Mouse (Mus musculus): ENCODE measurements around the gene Selenon. TPM values are rescaled to one million over a fixed set of nuclear protein-coding genes. Genes with fewer than 3 reads are reported as not detected.
"Not testable (repeated sequence)": the region's sequence is repeated elsewhere in the genome, so short reads cannot be mapped to it uniquely, and the experiment has no call there.

Gene Selenon
- polyA plus RNA-seq, 1 experiment from 2014 or later = 45.3 TPM

DNA sequence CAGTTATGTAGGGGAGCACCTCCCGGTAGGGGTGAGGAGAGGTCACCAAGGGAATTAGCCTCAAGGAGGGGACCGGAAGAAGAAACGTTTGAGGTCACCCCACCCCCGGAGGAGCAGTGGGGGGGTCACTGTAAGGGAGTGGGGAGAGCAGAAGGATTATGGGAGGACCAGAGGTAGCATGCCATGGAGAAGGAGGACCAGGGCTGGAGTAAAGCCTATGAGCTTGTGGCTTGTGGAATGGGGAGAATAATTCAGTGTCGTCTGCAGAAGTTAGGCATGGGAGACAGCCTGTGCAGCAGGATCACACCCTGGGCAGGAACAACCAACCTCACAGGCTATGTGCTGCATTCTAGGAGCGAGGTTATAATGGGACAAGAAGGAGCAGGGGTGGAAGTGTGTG, 54.7 kb downstream of the Selenon start:
- ChIA-PET POLR2A (interaction anchor here (0.6 kb wide), 1 partner anchor 28 kb away, joined by 3 read pairs; no protein-coding TSS in a partner anchor), CTCF (no interaction called here)
- TF ChIP-seq CTCF (IDR thresholded peaks at IDR 0.05) = no peak
- ATAC-seq (no peak), DNase-seq (ENCODE audit: low read depth, low spot score) (no peak)
- in situ Hi-C loops (cut with MboI; ENCODE audit: low pct_unique_long_range_greater_than_20kb) = no loop called here
- H3K27me3 ChIP-seq = no peaks in the 10 kb centered on the region

DNA sequence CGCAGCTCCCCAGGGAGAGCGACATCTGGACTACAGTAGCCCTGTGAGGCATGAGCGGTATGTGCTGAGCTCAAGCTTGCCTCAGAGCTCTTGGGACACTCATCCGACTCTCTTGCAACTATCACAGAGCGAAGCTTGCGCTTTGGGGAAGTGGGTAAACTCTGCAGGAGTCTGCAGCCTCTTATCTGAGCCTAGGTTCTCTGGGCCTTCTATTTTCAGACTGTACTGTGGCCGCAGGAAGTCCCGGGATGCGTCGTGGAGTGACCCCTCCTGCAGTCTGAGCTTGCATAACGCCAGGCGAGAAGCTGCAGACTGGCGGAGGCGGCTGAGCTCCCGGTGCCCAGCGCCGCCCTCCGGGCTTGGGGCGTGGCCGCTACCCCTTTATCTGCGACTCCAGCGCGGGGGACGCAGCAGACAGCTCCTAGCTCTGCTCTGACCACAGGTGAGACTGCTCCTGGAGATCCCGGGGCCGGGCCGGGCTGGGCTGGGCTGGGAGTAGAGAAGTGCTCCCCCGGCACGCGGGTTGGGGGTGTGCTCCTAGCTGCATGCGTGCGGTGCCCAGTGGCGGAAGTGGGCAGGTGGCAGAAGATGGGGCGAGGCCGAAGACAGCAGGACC, 55.3 kb downstream of the Selenon start, which contains the start of gene Paqr7:
TSS of gene Paqr7 (plus strand) at position 103 of the 616 bp plus-strand sequence.
- DNase-seq (ENCODE audit: low read depth, low spot score) = no peak
- TF ChIP-seq CTCF (IDR thresholded peaks at IDR 0.05) = no peak
- no peaks in the 10 kb centered on the region for H3K27me3 ChIP-seq
- CTCF ChIA-PET = no interaction called here
- in situ Hi-C loops (cut with MboI; ENCODE audit: low pct_unique_long_range_greater_than_20kb) = no loop called here
- POLR2A ChIA-PET = interaction anchor here (0.5 to 0.6 kb wide), 2 partner anchors 27 to 824 kb away, joined by 3 to 5 read pairs; no protein-coding TSS in a partner anchor
- peak; percentile 35 for ATAC-seq

DNA sequence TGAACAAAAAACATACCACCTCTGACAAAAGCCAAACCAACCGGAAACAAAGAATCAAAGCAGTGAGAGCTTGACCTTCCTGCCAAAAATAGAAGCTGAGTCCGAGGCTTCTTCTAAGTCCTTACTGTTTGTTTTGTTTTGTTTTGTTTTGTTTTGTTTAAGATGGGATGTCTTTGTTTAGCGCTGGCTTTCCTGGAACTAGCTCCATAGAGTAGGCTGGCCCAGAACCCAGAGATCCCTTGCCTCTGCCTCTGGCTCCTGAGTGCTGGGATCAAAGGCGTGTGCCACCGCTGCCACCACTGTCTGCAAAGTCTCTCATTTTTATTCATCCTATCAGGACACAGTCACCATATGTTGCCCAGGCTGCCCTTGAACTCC, 56.4 kb downstream of the Selenon start:
- CTCF ChIA-PET = no interaction called here

DNA sequence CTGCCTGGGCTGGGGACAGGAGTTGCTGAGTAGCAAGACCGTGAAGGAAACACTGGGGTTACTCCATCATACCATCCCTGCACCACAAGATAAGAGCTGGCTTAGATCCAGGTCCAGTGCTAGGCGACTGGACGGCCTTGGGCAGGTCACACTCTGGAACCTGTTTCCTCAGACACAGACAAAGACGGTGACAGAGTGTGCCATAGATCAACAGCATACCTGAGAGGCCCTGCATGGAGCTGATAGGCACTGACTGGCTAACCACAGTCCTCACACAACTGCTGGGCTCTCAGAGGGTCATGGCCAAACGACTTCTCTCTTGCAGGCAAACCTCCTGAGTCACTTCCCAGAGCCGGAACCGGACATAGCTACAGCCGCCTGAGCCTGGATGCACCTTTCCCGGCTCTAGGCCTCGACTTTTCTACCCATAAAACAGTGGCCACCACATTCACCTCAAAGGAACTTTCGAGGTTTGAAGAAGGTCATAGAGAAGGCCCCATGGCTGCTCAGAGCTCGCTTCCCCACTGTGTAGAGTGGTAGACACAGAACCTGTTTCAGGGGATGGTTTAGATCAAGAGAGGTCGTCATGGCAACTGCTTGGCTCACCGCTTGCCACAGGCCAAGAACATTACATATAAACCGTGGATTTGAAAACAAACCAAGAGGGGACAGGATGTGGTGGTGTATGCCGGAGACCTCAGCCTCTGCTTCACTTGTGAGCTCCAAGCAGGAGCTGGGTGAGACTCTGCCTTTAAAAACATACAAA, 57.0 kb downstream of the Selenon start:
- POLR2A ChIA-PET = interaction anchor here (1.3 kb wide), 1 partner anchor 12 kb away, joined by 4 read pairs; no protein-coding TSS in a partner anchor
- TF ChIP-seq CTCF (IDR thresholded peaks at IDR 0.05) = no peak
- no peaks in the 10 kb centered on the region for H3K27me3 ChIP-seq
- in situ Hi-C loops (cut with MboI; ENCODE audit: low pct_unique_long_range_greater_than_20kb) = no loop called here
- CTCF ChIA-PET = interaction anchor here (0.7 kb wide), 1 partner anchor 9 kb away, joined by 3 read pairs; no protein-coding TSS in a partner anchor
- no peak for DNase-seq (ENCODE audit: low read depth, low spot score)
- no peak for ATAC-seq

More for the DNA sequence above, 56.4 kb downstream of the Selenon start:
- no peak for ATAC-seq
- in situ Hi-C loops (cut with MboI; ENCODE audit: low pct_unique_long_range_greater_than_20kb) = no loop called here
- no peak for DNase-seq (ENCODE audit: low read depth, low spot score)
- POLR2A ChIA-PET = interaction anchor here (1.3 kb wide), 1 partner anchor 12 kb away, joined by 4 read pairs; no protein-coding TSS in a partner anchor
- no peaks in the 10 kb centered on the region for H3K27me3 ChIP-seq
- TF ChIP-seq CTCF (IDR thresholded peaks at IDR 0.05) = no peak

DNA sequence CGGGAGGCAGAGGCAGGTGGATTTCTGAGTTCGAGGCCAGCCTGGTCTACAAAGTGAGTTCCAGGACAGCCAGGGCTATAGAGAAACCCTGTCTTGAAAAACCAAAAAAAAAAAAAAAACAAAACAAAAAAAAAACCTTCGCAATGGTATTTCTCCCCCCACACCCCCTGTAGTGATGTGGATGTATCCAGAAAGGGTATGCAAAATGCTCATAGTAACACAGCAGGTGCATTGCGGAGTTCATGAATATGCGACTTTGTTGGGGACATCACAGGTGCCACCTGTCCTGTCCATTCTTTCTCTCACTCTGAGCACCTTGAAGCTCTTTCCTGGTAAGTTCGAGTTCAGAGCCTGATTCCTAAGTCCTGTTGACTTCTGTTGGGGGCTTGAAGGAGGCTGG, 57.8 kb downstream of the Selenon start:
- in situ Hi-C loops (cut with MboI; ENCODE audit: low pct_unique_long_range_greater_than_20kb); POLR2A ChIA-PET; ATAC-seq; CTCF ChIA-PET; DNase-seq (ENCODE audit: low read depth, low spot score); H3K27me3 ChIP-seq: not testable (repeated sequence)

DNA sequence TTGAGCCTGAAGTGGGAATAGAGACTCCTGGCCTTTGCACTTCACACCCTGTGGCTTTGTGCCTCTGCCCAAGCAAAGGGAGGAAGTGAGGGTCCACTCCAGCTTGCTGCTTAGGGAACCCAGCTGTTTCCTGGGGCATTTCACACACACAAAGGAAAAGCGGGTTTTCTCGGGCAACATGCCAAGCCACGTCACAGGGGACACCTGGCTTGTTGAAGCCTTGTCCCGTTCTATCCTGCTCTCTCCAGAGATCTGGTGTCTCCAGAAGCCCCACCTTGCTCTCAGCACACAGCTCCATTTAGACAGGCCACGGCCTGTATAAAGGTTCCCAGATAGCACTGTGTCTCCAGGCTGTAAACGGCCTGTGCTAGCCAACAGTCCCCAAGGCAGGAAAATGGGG, 60.2 kb downstream of the Selenon start:
- TF ChIP-seq CTCF (IDR thresholded peaks at IDR 0.05) = no peak
- in situ Hi-C loops (cut with MboI; ENCODE audit: low pct_unique_long_range_greater_than_20kb) = no loop called here
- POLR2A ChIA-PET = no interaction called here
- ATAC-seq (no peak), DNase-seq (ENCODE audit: low read depth, low spot score) (no peak)
- no peaks in the 10 kb centered on the region for H3K27me3 ChIP-seq
- CTCF ChIA-PET = no interaction called here

DNA sequence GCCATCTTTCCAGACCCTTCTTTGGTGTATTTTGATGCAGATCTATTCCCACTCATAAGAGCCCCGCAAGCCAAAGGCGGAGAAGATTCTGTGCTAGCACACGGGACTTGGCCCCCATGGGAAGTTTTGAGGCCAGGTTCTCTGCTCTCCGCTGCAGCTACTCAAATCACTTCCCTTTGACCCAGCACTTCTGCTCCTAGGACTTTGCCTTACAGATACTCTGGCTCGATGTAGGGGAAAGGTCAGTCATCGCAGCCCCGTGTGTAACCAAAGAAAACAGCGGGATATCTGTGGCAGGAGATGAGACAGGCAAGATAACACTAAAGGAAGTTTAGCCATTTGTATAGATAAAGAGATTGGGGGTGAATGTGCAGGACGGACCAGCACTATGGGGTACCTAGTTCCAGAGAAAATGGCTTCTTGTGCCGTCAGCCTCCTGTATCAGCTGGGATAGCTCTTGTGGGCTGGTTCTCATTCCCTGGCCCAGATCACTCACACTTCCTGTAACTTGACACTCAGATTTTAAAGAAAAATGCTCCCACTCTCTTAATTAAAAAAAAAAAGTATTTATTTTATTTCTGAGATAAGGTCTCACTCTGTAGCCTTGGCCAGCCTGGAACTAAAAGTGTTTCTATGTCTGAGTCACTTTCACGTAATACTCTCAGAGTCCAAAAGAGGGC, 61.8 kb downstream of the Selenon start:
- H3K27me3 ChIP-seq = no peaks in the 10 kb centered on the region
- in situ Hi-C loops (cut with MboI; ENCODE audit: low pct_unique_long_range_greater_than_20kb) = no loop called here
- POLR2A ChIA-PET = no interaction called here
- CTCF ChIA-PET = no interaction called here
- ATAC-seq (no peak), DNase-seq (ENCODE audit: low read depth, low spot score) (no peak)
- TF ChIP-seq CTCF (IDR thresholded peaks at IDR 0.05) = no peak

DNA sequence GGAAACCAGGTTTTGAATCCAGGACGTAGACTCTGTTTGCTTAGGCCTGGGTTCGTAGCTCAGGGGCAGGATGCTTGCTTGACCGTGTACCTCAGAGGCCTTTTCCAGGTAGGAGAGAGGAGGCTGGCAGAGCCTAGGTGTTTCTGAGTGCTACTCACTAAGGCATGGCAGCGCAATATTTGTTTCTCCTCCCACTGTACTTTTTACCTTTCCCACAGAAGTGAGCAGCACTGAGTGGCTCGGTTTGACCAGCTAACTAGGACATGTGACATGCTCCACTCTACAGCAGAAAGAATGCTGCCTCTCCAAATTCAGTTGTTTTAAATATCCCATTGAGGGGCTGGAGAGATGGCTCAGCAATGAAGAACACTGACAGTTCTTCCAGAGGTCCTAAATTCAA, 63.8 kb downstream of the Selenon start:
- no peak for DNase-seq (ENCODE audit: low read depth, low spot score)
- ATAC-seq = no peak
- in situ Hi-C loops (cut with MboI; ENCODE audit: low pct_unique_long_range_greater_than_20kb) = no loop called here
- no peak for TF ChIP-seq CTCF (IDR thresholded peaks at IDR 0.05)
- ChIA-PET CTCF (interaction anchor here (0.7 to 2.2 kb wide), 2 partner anchors 11 to 20 kb away, joined by 3 to 9 read pairs; no protein-coding TSS in a partner anchor), POLR2A (no interaction called here)
- no peaks in the 10 kb centered on the region for H3K27me3 ChIP-seq

Other genes starting within 250 kb of the Selenon start
- 0.36 TPM for gene Trim63, start 237.0 kb downstream of the Selenon start, polyA plus RNA-seq (2021)
- not detected for gene Slc30a2, start 209.0 kb downstream of the Selenon start, polyA plus RNA-seq (2021)
- gene Extl1, start 168.3 kb downstream of the Selenon start, polyA plus RNA-seq (2021) = 0.98 TPM
- gene Pafah2, start 155.8 kb downstream of the Selenon start, polyA plus RNA-seq (2021) = 36.0 TPM
- gene Stmn1, start 83.8 kb downstream of the Selenon start, polyA plus RNA-seq (2021) = 204 TPM
- 4.3 TPM for gene Paqr7, start 55.5 kb downstream of the Selenon start, polyA plus RNA-seq (2021)
- 6.1 TPM for gene Aunip, start 41.2 kb downstream of the Selenon start, polyA plus RNA-seq (2021)
- 69.4 TPM for gene Mtfr1l, start 16.8 kb downstream of the Selenon start, polyA plus RNA-seq (2021)
- gene Man1c1, start 152.1 kb upstream of the Selenon start, polyA plus RNA-seq (2021) = 16.2 TPM
- gene Ldlrap1, start 215.9 kb upstream of the Selenon start, polyA plus RNA-seq (2021) = 17.1 TPM

All from Patski (cell line).